Mouse (Mus musculus): ENCODE data around the gene Sv2b.

DNA sequence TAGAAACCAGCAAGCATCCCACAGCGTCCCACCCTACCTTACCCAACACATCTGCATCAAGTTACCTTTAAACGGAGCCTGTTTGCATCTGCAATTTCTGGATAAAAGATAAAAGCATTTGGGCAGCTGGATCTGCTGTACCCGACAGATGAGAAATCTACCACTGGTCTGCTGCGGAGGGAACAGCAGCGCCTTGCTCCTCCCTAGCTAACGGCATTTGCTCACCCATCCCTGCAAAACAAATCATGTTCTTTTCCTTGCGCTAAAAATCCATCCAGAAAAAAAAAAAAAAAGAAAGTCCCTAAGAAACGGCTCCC, 964 bp downstream of the Sv2b start:
- TF ChIP-seq CTCF (IDR thresholded peaks at IDR 0.05; ENCODE audit: control insufficient read depth, insufficient read depth, insufficient replicate concordance, low read depth, low read length) (no peak), POLR2A (IDR thresholded peaks at IDR 0.05; ENCODE audit: control insufficient read depth, low read depth, low read length) (no peak)
